Mouse (Mus musculus) CH12.LX (cell line): Measurements from ENCODE around the gene Pgam1. TPM values are rescaled to one million over a fixed set of nuclear protein-coding genes. Genes with fewer than 3 reads are reported as not detected.

ENCODE experiments used
- DNase-seq: peaks from one replicate; pipeline ENCODE4 v3.0.0-alpha.2; 2013; ENCODE audit errors: extremely low read depth
- H3K27ac ChIP-seq: 2 replicates; pipeline ENCODE4 v1.5.1; 2012; ENCODE audit warnings: low read depth, mild to moderate bottlenecking, control low read depth, moderate library complexity; ENCODE audit not compliant: insufficient read depth
- H3K27me3 ChIP-seq: replicated peaks from 2 replicates; pipeline ENCODE3; 2012; ENCODE audit warnings: inconsistent platforms
- H3K36me3 ChIP-seq, 2 experiments: replicated peaks in 1 of 2; 2 replicates each; pipeline versions ENCODE3 to v1.6.1; 2012; ENCODE audit warnings: inconsistent platforms in 1 of 2, low read length in 1 of 2, mild to moderate bottlenecking in 1 of 2, mixed read lengths in 1 of 2, moderate library complexity in 1 of 2; ENCODE audit not compliant: control insufficient read depth in 1 of 2, insufficient read depth in 1 of 2
- H3K4me1 ChIP-seq, 2 experiments: 2 replicates each; pipeline ENCODE4 v1.6.1; 2012; ENCODE audit warnings: inconsistent platforms in 1 of 2, moderate library complexity in 1 of 2; ENCODE audit not compliant: insufficient read depth in 2 of 2, control insufficient read depth in 1 of 2
- H3K4me2 ChIP-seq: 2 replicates; pipeline ENCODE4 v1.6.1; 2012; ENCODE audit warnings: low read depth, mild to moderate bottlenecking, control low read depth; ENCODE audit not compliant: poor library complexity, insufficient read depth, severe bottlenecking
- H3K4me3 ChIP-seq, 3 experiments: fragments of 150-350 bp in 1 of 3; sonication (generic) in 1 of 3; replicated peaks in 1 of 3; 2 replicates each; pipeline versions ENCODE3 to v1.5.1; 2011 to 2012; ENCODE audit warnings: low read depth in 2 of 3, low read length in 2 of 3, mild to moderate bottlenecking in 2 of 3, moderate library complexity in 2 of 3, control low read depth in 1 of 3, improper control_type of control experiment in 1 of 3, inconsistent platforms in 1 of 3, mixed read lengths in 1 of 3; ENCODE audit not compliant: poor library complexity in 1 of 3
- H3K79me2 ChIP-seq: replicated peaks from 2 replicates; pipeline ENCODE4 v1.6.1; 2012; ENCODE audit warnings: mild to moderate bottlenecking, moderate library complexity; ENCODE audit not compliant: control insufficient read depth, poor library complexity, insufficient read depth, severe bottlenecking; ENCODE audit errors: extremely low read depth
- H3K9ac ChIP-seq: 2 replicates; pipeline ENCODE4 v1.6.1; 2012; ENCODE audit warnings: low read depth, mild to moderate bottlenecking, control low read depth, moderate library complexity; ENCODE audit not compliant: insufficient read depth
- H3K9me3 ChIP-seq: replicated peaks from 2 replicates; pipeline ENCODE3; 2012; ENCODE audit warnings: low read length, inconsistent platforms, mixed read lengths
- BHLHE40 ChIP-seq: IDR thresholded peaks from 2 replicates; pipeline ENCODE4 v1.6.1; 2011; ENCODE audit warnings: mild to moderate bottlenecking, low read depth, low read length, improper control_type of control experiment
- CHD1 ChIP-seq: IDR thresholded peaks from 2 replicates; pipeline ENCODE4 v1.6.1; 2012; ENCODE audit warnings: low read depth, low read length, improper control_type of control experiment, inconsistent platforms
- CHD2 ChIP-seq: IDR thresholded peaks from 2 replicates; pipeline ENCODE4 v1.6.1; 2011; ENCODE audit warnings: low read length, improper control_type of control experiment
- CTCF ChIP-seq, 2 experiments: IDR thresholded peaks in 1 of 2; conservative IDR thresholded peaks in 1 of 2; 2 replicates each; pipeline ENCODE4 v1.5.1; 2011 to 2012; ENCODE audit warnings: low read depth in 2 of 2, low read length in 2 of 2, improper control_type of control experiment in 1 of 2, inconsistent platforms in 1 of 2, mild to moderate bottlenecking in 1 of 2, moderate library complexity in 1 of 2
- ELF1 ChIP-seq: IDR thresholded peaks from 2 replicates; pipeline ENCODE4 v1.6.1; 2014; ENCODE audit warnings: low read depth, mild to moderate bottlenecking, inconsistent platforms, low read length, improper control_type of control experiment
- ETS1 ChIP-seq: conservative IDR thresholded peaks from 2 replicates; pipeline ENCODE4 v1.6.1; 2012; ENCODE audit warnings: low read depth, mild to moderate bottlenecking, inconsistent platforms, low read length, improper control_type of control experiment, moderate library complexity
- HCFC1 ChIP-seq: IDR thresholded peaks from 2 replicates; pipeline ENCODE4 v1.6.1; 2012; ENCODE audit warnings: low read depth, mild to moderate bottlenecking, inconsistent platforms, low read length, improper control_type of control experiment
- IRF4 ChIP-seq: IDR thresholded peaks from 2 replicates; pipeline ENCODE4 v1.6.1; 2014; ENCODE audit warnings: low read depth, mild to moderate bottlenecking, inconsistent platforms, low read length, improper control_type of control experiment
- JUND ChIP-seq: conservative IDR thresholded peaks from 2 replicates; pipeline ENCODE4 v1.6.1; 2011; ENCODE audit warnings: low read depth, low read length, improper control_type of control experiment
- MAZ ChIP-seq: IDR thresholded peaks from 2 replicates; pipeline ENCODE4 v1.6.1; 2012; ENCODE audit warnings: low read depth, mild to moderate bottlenecking, inconsistent platforms, low read length, improper control_type of control experiment, moderate library complexity
- MYC ChIP-seq: IDR thresholded peaks from 2 replicates; pipeline ENCODE4 v1.6.1; 2011; ENCODE audit warnings: low read depth, mild to moderate bottlenecking, improper control_type of control experiment, low read length
- PAX5 ChIP-seq: IDR thresholded peaks from 2 replicates; pipeline ENCODE4 v1.6.1; 2012; ENCODE audit warnings: low read length, inconsistent platforms, mixed read lengths
- POLR2A ChIP-seq: IDR thresholded peaks from 2 replicates; pipeline ENCODE4 v1.6.1; 2011; ENCODE audit warnings: low read depth, mild to moderate bottlenecking, improper control_type of control experiment, low read length
- POLR2AphosphoS2 ChIP-seq: IDR thresholded peaks from 2 replicates; pipeline ENCODE4 v1.6.1; 2011; ENCODE audit warnings: low read depth, low read length, improper control_type of control experiment
- RCOR1 ChIP-seq: conservative IDR thresholded peaks from 2 replicates; pipeline ENCODE4 v1.6.1; 2012; ENCODE audit warnings: low read depth, mild to moderate bottlenecking, inconsistent platforms, low read length, improper control_type of control experiment
- SMC3 ChIP-seq: IDR thresholded peaks from 2 replicates; pipeline ENCODE4 v1.6.1; 2011; ENCODE audit warnings: low read depth, low read length, improper control_type of control experiment
- TBP ChIP-seq: conservative IDR thresholded peaks from 2 replicates; pipeline ENCODE4 v1.6.1; 2011; ENCODE audit warnings: low read depth, low read length, improper control_type of control experiment
- TCF12 ChIP-seq: IDR thresholded peaks from 2 replicates; pipeline ENCODE4 v1.6.1; 2014; ENCODE audit warnings: low read depth, mild to moderate bottlenecking, inconsistent platforms, low read length, improper control_type of control experiment
- UBTF ChIP-seq: IDR thresholded peaks from 2 replicates; pipeline ENCODE4 v1.6.1; 2012; ENCODE audit warnings: low read depth, mild to moderate bottlenecking, inconsistent platforms, low read length, improper control_type of control experiment, moderate library complexity
- USF1 ChIP-seq: IDR thresholded peaks from 2 replicates; pipeline ENCODE4 v1.6.1; 2014; ENCODE audit warnings: low read depth, mild to moderate bottlenecking, inconsistent platforms, low read length, improper control_type of control experiment
- ZMIZ1 ChIP-seq: IDR thresholded peaks from 2 replicates; pipeline ENCODE4 v1.6.1; 2012; ENCODE audit warnings: low read depth, mild to moderate bottlenecking, inconsistent platforms, low read length, improper control_type of control experiment
- ZNF384 ChIP-seq: IDR thresholded peaks from 2 replicates; pipeline ENCODE4 v1.6.1; 2012; ENCODE audit warnings: low read depth, low read length, improper control_type of control experiment, inconsistent platforms
- dilution Hi-C: fragments of 300-500 bp; cut with MboI; formaldehyde crosslinking; loops from 2 replicates; pipeline ENCODE4 v1.14.3; 2020; ENCODE audit warnings: low sequenced_read_pairs; ENCODE audit not compliant: extremely low pct_unique_long_range_greater_than_20kb, extremely low pct_ligation_motif_present
- in situ Hi-C: fragments of 300-500 bp; cut with MboI; formaldehyde crosslinking; loops from 3 replicates; pipeline ENCODE4 v1.14.3; 2019; ENCODE audit warnings: low sequenced_read_pairs, low pct_ligation_motif_present, low pct_unique_long_range_greater_than_20kb, mixed read lengths
- polyA plus RNA-seq: library from polyadenylated mRNA; unstranded; fragments of >175 nt; gene quantifications from 2 replicates; pipeline ENCODE4 v1.2.1, GENCODE M21; 2012; ENCODE audit warnings: low read depth; ENCODE audit not compliant: insufficient read length
- total RNA-seq, 2 experiments: library from RNA; depleted of rRNA; stranded (reverse); fragments of 300-350 nt in 1 of 2; fragments of >200 nt in 1 of 2; gene quantifications; 2 replicates each; pipeline ENCODE4 v1.2.3; 2012 to 2014

Gene Pgam1
- total and polyA plus RNA-seq, 3 experiments, result 870 to 1,507 (median 928) TPM

DNA sequence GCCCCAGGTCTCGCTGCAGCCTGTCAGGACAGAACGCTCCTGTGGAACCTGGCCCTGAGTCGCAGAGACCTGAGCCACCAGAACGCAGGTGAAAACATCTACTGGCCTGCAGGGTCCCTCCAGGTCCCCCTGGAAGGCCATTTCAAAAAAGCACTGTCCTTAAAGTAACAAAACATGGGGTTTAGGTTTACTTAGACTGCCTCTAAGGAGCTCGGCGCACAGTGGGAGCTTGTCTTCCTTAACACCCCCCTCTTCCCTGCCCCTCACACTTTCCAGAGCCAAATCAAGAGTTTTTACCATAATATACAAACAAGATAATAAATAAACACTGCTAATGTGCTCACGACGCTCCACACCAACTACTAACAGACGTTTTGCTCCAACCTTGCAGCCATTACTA lies 27.8 kb upstream of the Pgam1 start:
- H3K4me2 ChIP-seq, result no peak overlapping the region
- no peak overlapping the region for H3K4me3 ChIP-seq
- in situ Hi-C loops, result no loop called here
- no peaks in the 10 kb centered on the region for H3K79me2 ChIP-seq
- H3K27me3 ChIP-seq, result no peaks in the 10 kb centered on the region
- no peak overlapping the region for H3K9ac ChIP-seq
- no peaks in the 10 kb centered on the region for H3K9me3 ChIP-seq
- dilution Hi-C loops, result no loop called here
- TF ChIP-seq ETS1 (no peak), POLR2A (no peak), UBTF (no peak), BHLHE40 (no peak), ZMIZ1 (no peak), CTCF (conservative IDR thresholded peaks at IDR 0.05 in 1 of 2, IDR thresholded peaks at IDR 0.05 in 1 of 2; ENCODE audit: low read depth in 2 of 2, low read length in 2 of 2) (no peak), HCFC1 (no peak), ELF1 (no peak), TBP (no peak), POLR2AphosphoS2 (no peak), CHD2 (no peak), MAZ (no peak)
- H3K36me3 ChIP-seq, result peaks cover 79 to 97% of the 10 kb centered on the region in 2 experiments
- H3K4me1 ChIP-seq, result no peaks in the 10 kb centered on the region
- H3K27ac ChIP-seq, result no peak overlapping the region
- DNase-seq, result no peak

DNA sequence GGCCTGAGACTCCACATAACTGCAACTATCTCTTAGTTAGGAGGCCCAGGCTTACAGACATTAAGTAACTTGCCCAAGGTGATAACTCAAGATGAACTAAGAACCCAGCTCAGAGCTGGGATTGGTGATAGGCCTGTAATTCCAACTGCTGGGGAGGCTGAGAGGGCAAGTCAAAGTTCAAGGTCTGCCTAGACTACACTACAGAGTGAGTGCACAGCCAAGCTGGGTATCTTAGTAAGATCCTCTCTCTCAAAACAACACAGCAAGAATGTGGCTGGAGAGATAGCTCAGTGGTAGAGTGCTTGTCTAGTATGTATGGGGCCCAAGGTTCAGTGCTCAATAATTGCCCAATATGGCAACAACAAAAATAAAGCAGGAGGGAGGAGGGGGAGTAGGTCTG lies 23.5 kb upstream of the Pgam1 start:
- in situ Hi-C loops (no loop called here), dilution Hi-C loops (no loop called here)
- Histone ChIP-seq H3K36me3 (peaks cover 79 to 94% of the 10 kb centered on the region in 2 experiments), H3K9me3 (no peaks in the 10 kb centered on the region), H3K4me1 (no peaks in the 10 kb centered on the region), H3K4me2 (no peak overlapping the region), H3K79me2 (no peaks in the 10 kb centered on the region), H3K27ac (no peak overlapping the region), H3K27me3 (no peaks in the 10 kb centered on the region), H3K9ac (no peak overlapping the region), H3K4me3 (no peak overlapping the region)
- no peak for DNase-seq
- no peak for TF ChIP-seq SMC3
- TF ChIP-seq JUND, result no peak
- TF ChIP-seq RCOR1, result no peak
- no peak for TF ChIP-seq CHD1
- no peak for TF ChIP-seq PAX5
- no peak for TF ChIP-seq MYC
- no peak for TF ChIP-seq ZMIZ1
- TF ChIP-seq USF1, result no peak
- TF ChIP-seq IRF4, result no peak
- no peak for TF ChIP-seq ZNF384
- TF ChIP-seq TCF12, result no peak
